Mouse (Mus musculus) megakaryocyte, adult 5-6 weeks (primary cell): ENCODE results near the gene Il20. TPM values are rescaled to one million over a fixed set of nuclear protein-coding genes. Genes with fewer than 3 reads are reported as not detected.

ENCODE experiments used
- ATAC-seq: 2 replicates; pipeline ENCODE4 v1.8.0; 2016; ENCODE audit warnings: mild to moderate bottlenecking, inconsistent platforms; ENCODE audit not compliant: poor library complexity, severe bottlenecking
- total RNA-seq, 2 experiments: library from RNA; stranded (forward) in 1 of 2; stranded (reverse) in 1 of 2; fragments of 153-499, 151-499 nt in 1 of 2; fragments of 221-1000, 200-1000 nt in 1 of 2; gene quantifications; 2 replicates each; pipeline versions ENCODE4 v1.2.3 to v1.2.4; 2015 to 2017

The Il20 gene
- total RNA-seq (2015) (not detected in 2 replicates), total RNA-seq (2017) (not detected in 2 replicates)

- no peak for ATAC-seq
Measured at GRCm38 (mm10) chr1:130911401-130912010, at the start of gene Il20. Il20 (minus strand) TSS chr1:130911451.

GRCm38 (mm10) chr1:130946920-130947319, 35.7 kb upstream of the Il20 start:
- no peak for ATAC-seq

- no peak for ATAC-seq
Measured at GRCm38 (mm10) chr1:130941801-130942200, 30.6 kb upstream of the Il20 start.

GRCm38 (mm10) chr1:130940065-130940687, 28.9 kb upstream of the Il20 start, which contains the start of gene Il19:
Il19 (minus strand) TSS chr1:130940115.
- no peak for ATAC-seq

GRCm38 (mm10) chr1:130938192-130938591, 26.9 kb upstream of the Il20 start:
- no peak for ATAC-seq

GRCm38 (mm10) chr1:130937170-130937569, 25.9 kb upstream of the Il20 start:
- no peak for ATAC-seq

GRCm38 (mm10) chr1:130936351-130936750, 25.1 kb upstream of the Il20 start:
- no peak for ATAC-seq

- no peak for ATAC-seq
Measured at GRCm38 (mm10) chr1:130926484-130926883, 15.2 kb upstream of the Il20 start.

- ATAC-seq, result no peak
Measured at GRCm38 (mm10) chr1:130918323-130918980, 7.2 kb upstream of the Il20 start.

- no peak for ATAC-seq
Measured at GRCm38 (mm10) chr1:130902505-130902904, 8.7 kb downstream of the Il20 start.

GRCm38 (mm10) chr1:130894468-130894867, 16.8 kb downstream of the Il20 start:
- ATAC-seq, result no peak

- no peak for ATAC-seq
Measured at GRCm38 (mm10) chr1:130893329-130894040, 17.8 kb downstream of the Il20 start.

GRCm38 (mm10) chr1:130892446-130892845, 18.8 kb downstream of the Il20 start:
- ATAC-seq, result no peak

- no peak for ATAC-seq
Measured at GRCm38 (mm10) chr1:130887354-130887753, 23.9 kb downstream of the Il20 start, which contains the start of gene Il24. Il24 (minus strand) TSS chr1:130887454.

GRCm38 (mm10) chr1:130883146-130883545, 28.1 kb downstream of the Il20 start:
- no peak for ATAC-seq

GRCm38 (mm10) chr1:130879927-130880326, 31.3 kb downstream of the Il20 start:
- ATAC-seq, result no peak

GRCm38 (mm10) chr1:130877889-130878614, 33.2 kb downstream of the Il20 start:
- 0 out of 2 replicates have a peak, but pooled peaks have one; percentile 16 for ATAC-seq

GRCm38 (mm10) chr1:130876931-130877509, 34.2 kb downstream of the Il20 start:
- no peak for ATAC-seq

- ATAC-seq, result no peak
Measured at GRCm38 (mm10) chr1:130875910-130876309, 35.3 kb downstream of the Il20 start.

- peak; percentile 49; the same call in 1 of the 2 replicates for ATAC-seq
Measured at GRCm38 (mm10) chr1:130875139-130875538, 36.1 kb downstream of the Il20 start.
